Mouse (Mus musculus) hindbrain, embryonic 15.5 days (tissue): ENCODE data around the gene Il9r. TPM values are rescaled to one million over a fixed set of nuclear protein-coding genes. Genes with fewer than 3 reads are reported as not detected.

Source experiments
- ATAC-seq: fragments of 200-750 bp; cut with Nextera tagmentation; 2 replicates; pipeline ENCODE4 v1.8.0; 2017; ENCODE audit warnings: low read depth, moderate number of reproducible peaks, moderate TSS enrichment; ENCODE audit not compliant: low FRiP score
- H3K27ac ChIP-seq: fragments of 300-500 bp; sonication (generic); replicated peaks from 2 replicates; pipeline ENCODE4 v1.5.1; 2015; ENCODE audit warnings: mild to moderate bottlenecking, inconsistent platforms
- H3K27me3 ChIP-seq: fragments of 300-500 bp; sonication (generic); 2 replicates; pipeline ENCODE4 v1.6.1; 2015; ENCODE audit warnings: control low read depth, inconsistent platforms
- H3K36me3 ChIP-seq: fragments of 300-500 bp; sonication (generic); 2 replicates; pipeline ENCODE4 v1.6.1; 2015; ENCODE audit warnings: control low read depth, inconsistent platforms
- H3K4me1 ChIP-seq: fragments of 300-500 bp; sonication (generic); replicated peaks from 2 replicates; pipeline ENCODE4 v1.6.1; 2015; ENCODE audit warnings: control low read depth, inconsistent platforms
- H3K4me2 ChIP-seq: fragments of 300-500 bp; sonication (generic); 2 replicates; pipeline ENCODE4 v1.6.1; 2015; ENCODE audit warnings: moderate library complexity, mild to moderate bottlenecking, inconsistent platforms
- H3K4me3 ChIP-seq: fragments of 300-500 bp; sonication (generic); 2 replicates; pipeline ENCODE4 v1.5.1; 2015; ENCODE audit warnings: mild to moderate bottlenecking, inconsistent platforms
- H3K9ac ChIP-seq: fragments of 300-500 bp; sonication (generic); 2 replicates; pipeline ENCODE4 v1.6.1; 2015; ENCODE audit warnings: inconsistent platforms
- H3K9me3 ChIP-seq: fragments of 300-500 bp; sonication (generic); 2 replicates; pipeline ENCODE4 v1.6.1; 2016; ENCODE audit warnings: control low read depth, inconsistent platforms
- WGBS: fragments of 180-500 bp; shearing (Covaris S2); methylation state at CpG from one replicate; pipeline ENCODE4 v1.1.7; 2015; 5-methylcytosine and 5-hydroxymethylcytosine counted together
- polyA plus RNA-seq: library from polyadenylated mRNA; unstranded; fragments of >200 nt; fragmentation: Nextera tagmentation; extraction: Ambion mirVana; gene quantifications from 2 replicates; pipeline ENCODE4 v1.2.1, GENCODE M21; 2015

The Il9r gene
- polyA plus RNA-seq, 1 experiment from 2014 or later: not detected

DNA sequence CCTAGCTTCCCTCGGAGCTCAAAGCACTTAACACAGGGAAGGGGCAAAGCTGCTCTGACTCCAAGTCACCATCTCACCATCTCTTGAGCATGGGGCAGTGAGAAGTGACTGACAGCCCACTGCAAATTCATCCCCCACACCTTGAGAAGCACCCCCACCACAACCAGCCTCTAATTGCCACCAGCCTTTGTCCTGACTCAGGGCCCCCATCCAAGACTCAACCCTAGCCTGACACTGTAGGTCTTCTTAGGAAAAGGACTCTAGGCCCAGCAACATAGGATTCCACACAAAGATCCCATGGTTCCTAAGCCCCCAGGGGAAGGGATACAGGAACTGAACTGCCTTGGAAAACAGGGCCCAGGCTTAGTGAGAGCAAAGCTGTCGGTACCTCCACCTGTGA lies 36.1 kb upstream of the Il9r start:
- no peaks in the 10 kb centered on the region for H3K9me3 ChIP-seq
- 0 out of 2 replicates have a peak, but pooled peaks have one; percentile 9 for ATAC-seq
- no peak overlapping the region for H3K4me2 ChIP-seq
- no peaks in the 10 kb centered on the region for H3K27me3 ChIP-seq
- no peak overlapping the region for H3K4me3 ChIP-seq
- H3K4me1 ChIP-seq: peaks cover 48% of the 10 kb centered on the region
- H3K27ac ChIP-seq: peak overlapping the region; percentile 78
- 45% methylated on average over 2 of the region's 2 CpGs for WGBS
- H3K36me3 ChIP-seq: peaks cover 19% of the 10 kb centered on the region
- no peak overlapping the region for H3K9ac ChIP-seq

DNA sequence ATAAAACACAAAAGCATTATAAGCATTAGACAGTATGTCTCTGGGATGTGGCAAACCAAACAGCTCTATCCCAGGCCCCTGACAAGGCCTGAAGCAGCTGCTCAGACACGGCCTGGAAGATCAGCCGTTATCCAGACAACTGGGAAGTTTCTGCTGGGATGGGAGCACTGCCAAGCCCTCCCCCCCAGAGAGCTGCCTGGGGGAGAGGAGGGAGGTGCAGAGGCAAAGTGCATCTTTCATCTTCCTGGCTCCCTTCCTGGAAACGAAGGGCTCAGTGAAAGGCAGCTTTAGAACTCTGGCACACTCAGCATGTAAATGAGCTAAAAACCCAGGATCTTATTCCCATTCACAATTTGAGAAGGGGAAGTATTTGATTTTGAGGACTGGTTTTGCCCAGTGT lies 35.6 kb upstream of the Il9r start:
- Histone ChIP-seq H3K27ac (peak overlapping the region; percentile 78), H3K36me3 (peaks cover 15% of the 10 kb centered on the region), H3K9me3 (no peaks in the 10 kb centered on the region), H3K4me3 (no peak overlapping the region), H3K9ac (no peak overlapping the region), H3K4me2 (no peak overlapping the region), H3K4me1 (peaks cover 48% of the 10 kb centered on the region), H3K27me3 (no peaks in the 10 kb centered on the region)
- WGBS: 24% methylated on average over 3 of the region's 3 CpGs
- ATAC-seq: peak; percentile 57; the same call in 1 of the 2 replicates

DNA sequence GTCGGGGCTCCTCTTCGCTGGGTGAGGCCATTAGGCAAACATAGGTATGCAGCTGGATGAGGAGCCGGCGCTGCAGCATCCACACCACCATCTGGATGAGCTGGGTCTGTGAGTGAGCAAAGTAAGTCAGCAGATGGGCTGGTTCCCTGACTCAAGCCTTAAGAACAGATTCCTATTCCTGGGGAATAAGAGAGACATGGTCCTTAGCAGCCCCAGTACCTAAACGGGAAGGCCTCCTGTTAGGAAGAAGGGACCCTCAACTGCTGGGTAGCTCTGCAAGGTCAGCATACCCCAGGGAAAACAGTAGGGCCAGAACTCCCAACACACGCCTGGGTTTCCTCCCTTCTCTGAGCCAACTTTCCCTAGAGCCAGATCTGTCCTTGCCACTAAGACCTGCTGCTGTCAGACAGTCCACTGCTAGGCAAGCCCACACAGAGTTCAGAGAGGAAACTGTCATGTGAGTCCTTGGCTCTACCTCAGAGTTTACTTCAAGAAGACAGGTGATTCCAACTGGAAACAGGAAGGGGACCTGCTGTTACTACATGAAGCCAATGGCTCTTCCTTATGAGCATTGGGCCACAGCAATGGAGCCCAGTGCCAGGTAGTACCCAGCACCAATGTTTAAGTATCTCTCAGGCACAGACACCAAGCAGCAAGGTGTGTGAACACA lies 34.9 kb upstream of the Il9r start:
- Histone ChIP-seq H3K27me3 (no peaks in the 10 kb centered on the region), H3K27ac (peak overlapping the region; percentile 78), H3K4me2 (no peak overlapping the region), H3K4me1 (peaks cover 48% of the 10 kb centered on the region), H3K4me3 (no peak overlapping the region), H3K9me3 (no peaks in the 10 kb centered on the region), H3K9ac (no peak overlapping the region), H3K36me3 (peaks cover 17% of the 10 kb centered on the region)
- ATAC-seq: no peak
- 84% methylated on average over 6 of the region's 6 CpGs for WGBS

DNA sequence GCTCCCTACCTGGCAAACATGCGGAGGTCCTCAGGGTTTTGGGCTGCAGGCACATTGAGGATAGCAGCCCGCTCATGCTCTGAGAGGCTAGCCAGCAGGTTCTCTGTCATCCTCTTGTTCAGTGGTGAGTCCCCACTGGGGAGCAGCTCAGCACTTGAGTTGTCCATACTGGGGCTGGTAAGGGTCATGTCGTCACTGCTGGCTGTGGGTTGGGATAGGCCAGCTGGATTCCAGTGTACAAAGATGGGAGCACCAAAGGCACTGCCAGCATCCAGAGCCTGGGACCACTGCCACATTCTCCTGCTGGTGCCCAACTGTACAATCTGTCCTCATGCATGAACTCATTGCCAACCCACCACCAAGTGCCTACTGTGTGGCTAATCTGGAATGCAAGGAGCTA lies 33.8 kb upstream of the Il9r start:
- H3K27ac ChIP-seq: no peak overlapping the region

DNA sequence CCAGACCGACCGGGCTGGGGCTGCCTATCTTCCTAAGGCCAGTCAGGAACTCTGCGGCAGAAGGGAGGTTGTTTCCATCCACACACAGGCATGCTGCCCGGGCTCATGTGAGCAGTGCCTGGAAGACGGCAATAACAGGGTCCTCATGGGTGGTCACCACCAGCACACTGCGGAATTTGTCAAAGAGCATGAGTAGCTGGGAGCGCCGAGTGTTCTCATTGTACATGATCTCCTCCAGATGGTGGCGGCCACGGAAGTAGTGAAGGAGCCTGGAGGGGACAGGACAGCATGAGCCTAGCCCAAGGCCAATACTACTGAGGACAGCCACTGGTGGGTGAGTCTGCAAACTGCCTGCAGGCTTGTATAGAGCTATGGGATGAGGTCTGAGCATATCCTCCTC lies 32.8 kb upstream of the Il9r start:
- WGBS: 74% methylated on average over 10 of the region's 10 CpGs
- Histone ChIP-seq H3K4me3 (no peak overlapping the region), H3K36me3 (peaks cover 24% of the 10 kb centered on the region), H3K4me2 (no peak overlapping the region), H3K27me3 (no peaks in the 10 kb centered on the region), H3K9ac (no peak overlapping the region), H3K27ac (no peak overlapping the region), H3K9me3 (no peaks in the 10 kb centered on the region), H3K4me1 (peaks cover 46% of the 10 kb centered on the region)
- ATAC-seq: peak; percentile 16; the same call in 1 of the 2 replicates

More for the DNA sequence above, 33.8 kb upstream of the Il9r start:
- H3K4me2 ChIP-seq: no peak overlapping the region
- WGBS: 82% methylated on average over 3 of the region's 3 CpGs
- no peaks in the 10 kb centered on the region for H3K27me3 ChIP-seq
- no peaks in the 10 kb centered on the region for H3K9me3 ChIP-seq
- H3K4me1 ChIP-seq: peaks cover 48% of the 10 kb centered on the region
- H3K9ac ChIP-seq: no peak overlapping the region
- peaks cover 21% of the 10 kb centered on the region for H3K36me3 ChIP-seq
- H3K4me3 ChIP-seq: no peak overlapping the region
- 0 out of 2 replicates have a peak, but pooled peaks have one; percentile 10 for ATAC-seq

DNA sequence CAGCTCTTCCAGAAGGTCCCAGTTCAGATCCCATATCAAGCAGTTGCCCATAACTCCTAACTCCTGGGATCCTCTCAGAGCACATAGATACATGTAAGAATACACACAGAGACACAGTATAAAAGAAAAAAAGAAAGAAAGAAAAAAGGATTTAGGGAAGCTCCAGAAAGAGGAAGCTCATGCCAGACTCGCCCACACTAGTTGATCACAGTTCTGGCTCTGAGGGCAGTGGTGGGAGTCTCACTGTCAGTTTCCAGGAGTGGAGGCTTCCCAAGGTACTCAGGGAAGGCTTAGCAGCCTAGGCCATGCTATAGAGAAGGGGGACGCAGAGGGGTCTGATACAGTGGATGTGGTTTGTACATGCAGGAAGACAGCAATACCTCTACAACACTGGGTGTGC lies 31.0 kb upstream of the Il9r start:
- Histone ChIP-seq H3K9me3 (no peaks in the 10 kb centered on the region), H3K27me3 (no peaks in the 10 kb centered on the region), H3K27ac (no peak overlapping the region), H3K36me3 (peaks cover 24% of the 10 kb centered on the region), H3K4me1 (peaks cover 46% of the 10 kb centered on the region), H3K9ac (no peak overlapping the region), H3K4me3 (no peak overlapping the region), H3K4me2 (no peak overlapping the region)
- ATAC-seq: no peak
- WGBS: 94% methylated on average over 2 of the region's 2 CpGs

DNA sequence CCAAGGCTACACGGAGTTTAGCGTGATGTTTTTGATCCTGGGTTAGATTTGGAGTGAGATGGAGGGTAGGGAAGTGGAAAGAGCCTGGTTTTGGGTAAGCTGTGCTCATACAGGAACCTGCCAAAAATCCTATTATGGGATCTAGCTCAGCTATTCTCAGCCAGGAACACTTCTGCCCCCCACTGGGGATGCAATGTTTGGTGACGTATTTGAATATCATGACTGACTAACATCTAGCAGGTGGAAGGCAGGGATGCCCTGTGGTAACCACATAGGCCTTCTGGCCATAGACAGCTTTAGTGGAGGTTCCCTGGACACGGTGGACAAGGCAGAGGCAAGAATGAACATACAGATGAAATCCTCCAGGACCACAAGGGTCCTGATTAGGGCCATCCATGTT lies 30.1 kb upstream of the Il9r start:
- no peak for ATAC-seq
- H3K4me2 ChIP-seq: no peak overlapping the region
- no peaks in the 10 kb centered on the region for H3K27me3 ChIP-seq
- no peaks in the 10 kb centered on the region for H3K9me3 ChIP-seq
- H3K4me3 ChIP-seq: no peak overlapping the region
- H3K36me3 ChIP-seq: peaks cover 24% of the 10 kb centered on the region
- H3K9ac ChIP-seq: no peak overlapping the region
- no peak overlapping the region for H3K27ac ChIP-seq
- 81% methylated on average over 4 of the region's 4 CpGs for WGBS
- H3K4me1 ChIP-seq: peaks cover 46% of the 10 kb centered on the region

DNA sequence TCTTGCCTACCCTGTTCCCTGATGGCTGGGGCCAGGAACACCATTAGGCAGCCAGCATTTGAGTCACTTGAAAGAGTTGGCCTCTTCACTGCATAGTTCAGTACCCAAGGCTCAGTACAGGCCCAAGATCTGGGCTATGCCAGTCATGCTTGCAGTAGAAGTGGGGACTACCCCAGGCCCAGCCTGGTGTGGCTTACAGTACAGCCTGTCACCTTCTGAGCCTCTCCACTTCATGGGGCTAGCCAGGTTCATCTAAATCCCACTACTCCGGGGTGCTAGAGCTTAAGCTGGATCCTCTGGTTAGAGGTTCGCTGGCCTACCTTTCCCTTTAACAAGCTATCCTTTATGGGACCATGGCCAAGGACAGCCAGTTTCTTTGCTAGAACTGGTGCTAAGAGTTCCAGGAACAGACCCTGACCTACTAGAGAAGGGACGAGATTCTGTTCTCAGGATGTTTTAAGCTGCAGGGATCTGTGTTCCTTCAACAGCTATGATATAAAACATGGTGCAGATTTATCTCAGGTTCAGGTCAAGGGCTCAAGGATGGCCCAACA lies 28.3 kb upstream of the Il9r start:
- no peaks in the 10 kb centered on the region for H3K9me3 ChIP-seq
- H3K4me1 ChIP-seq: peaks cover 41% of the 10 kb centered on the region
- H3K4me3 ChIP-seq: no peak overlapping the region
- WGBS: 94% methylated on average over 3 of the region's 3 CpGs
- H3K9ac ChIP-seq: no peak overlapping the region
- no peak overlapping the region for H3K4me2 ChIP-seq
- H3K27ac ChIP-seq: no peak overlapping the region
- ATAC-seq: no peak
- H3K36me3 ChIP-seq: peaks cover 22% of the 10 kb centered on the region
- peaks cover 11% of the 10 kb centered on the region; the same call in 1 of the 2 replicates for H3K27me3 ChIP-seq

DNA sequence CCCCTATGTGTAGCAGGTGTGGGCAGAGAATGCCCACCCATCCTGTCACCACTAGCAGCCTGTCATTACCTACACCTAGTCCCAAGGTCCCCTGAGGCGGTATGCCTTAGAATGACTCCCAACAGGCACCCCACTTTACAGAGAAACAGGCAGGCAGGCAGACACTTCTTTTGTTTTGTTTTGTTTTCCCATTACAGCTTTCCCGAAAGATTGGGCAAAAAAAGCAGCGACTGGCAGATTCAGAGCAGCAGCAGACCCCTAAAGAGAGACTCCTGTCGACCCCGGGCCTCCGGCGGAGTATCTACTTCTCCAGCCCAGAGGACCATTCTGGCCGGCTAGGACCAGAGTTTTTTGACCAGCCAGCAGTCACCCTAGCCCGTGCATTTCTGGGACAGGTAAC lies 27.5 kb upstream of the Il9r start:
- H3K27ac ChIP-seq: peak overlapping the region; percentile 84; the same call in 1 of the 2 replicates
- WGBS: 86% methylated on average over 9 of the region's 9 CpGs
- peak overlapping the region; percentile 67; the same call in 1 of the 2 replicates for H3K4me3 ChIP-seq
- H3K9ac ChIP-seq: 0 out of 2 replicates have a peak overlapping the region, but pooled peaks have one; percentile 82
- peaks cover 20% of the 10 kb centered on the region for H3K36me3 ChIP-seq
- H3K4me1 ChIP-seq: peaks cover 46% of the 10 kb centered on the region
- peaks cover 19% of the 10 kb centered on the region; the same call in 1 of the 2 replicates for H3K27me3 ChIP-seq
- peak overlapping the region; percentile 83 for H3K4me2 ChIP-seq
- no peaks in the 10 kb centered on the region for H3K9me3 ChIP-seq
- ATAC-seq: no peak

DNA sequence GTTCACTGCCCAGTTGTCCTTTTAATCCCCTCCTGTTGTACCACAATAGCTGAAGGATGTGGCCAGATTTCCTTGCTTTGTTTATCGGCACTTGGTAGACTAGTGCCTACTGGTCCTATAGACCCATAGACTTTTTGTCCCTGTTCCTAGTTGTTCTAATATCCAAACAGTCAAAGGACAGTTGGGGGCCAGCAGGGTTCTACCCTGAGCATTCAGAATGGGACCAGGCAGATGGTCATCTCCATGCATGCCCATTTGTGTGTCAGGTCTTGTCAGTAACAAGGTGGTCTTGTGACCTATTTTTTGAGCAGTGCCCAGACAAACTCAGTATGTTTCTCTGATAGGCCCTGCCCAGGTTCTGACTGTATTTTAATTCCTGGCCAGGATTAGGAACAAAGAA lies 27.0 kb upstream of the Il9r start:
- peak overlapping the region; percentile 83 for H3K4me2 ChIP-seq
- H3K36me3 ChIP-seq: peaks cover 16% of the 10 kb centered on the region
- H3K9ac ChIP-seq: peak overlapping the region; percentile 82
- peaks cover 19% of the 10 kb centered on the region; the same call in 1 of the 2 replicates for H3K27me3 ChIP-seq
- WGBS: 32% methylated on average over 1 of the region's 1 CpGs
- H3K9me3 ChIP-seq: no peaks in the 10 kb centered on the region
- H3K4me3 ChIP-seq: peak overlapping the region; percentile 67
- H3K4me1 ChIP-seq: peaks cover 52% of the 10 kb centered on the region
- peak overlapping the region; percentile 84 for H3K27ac ChIP-seq
- no peak for ATAC-seq

DNA sequence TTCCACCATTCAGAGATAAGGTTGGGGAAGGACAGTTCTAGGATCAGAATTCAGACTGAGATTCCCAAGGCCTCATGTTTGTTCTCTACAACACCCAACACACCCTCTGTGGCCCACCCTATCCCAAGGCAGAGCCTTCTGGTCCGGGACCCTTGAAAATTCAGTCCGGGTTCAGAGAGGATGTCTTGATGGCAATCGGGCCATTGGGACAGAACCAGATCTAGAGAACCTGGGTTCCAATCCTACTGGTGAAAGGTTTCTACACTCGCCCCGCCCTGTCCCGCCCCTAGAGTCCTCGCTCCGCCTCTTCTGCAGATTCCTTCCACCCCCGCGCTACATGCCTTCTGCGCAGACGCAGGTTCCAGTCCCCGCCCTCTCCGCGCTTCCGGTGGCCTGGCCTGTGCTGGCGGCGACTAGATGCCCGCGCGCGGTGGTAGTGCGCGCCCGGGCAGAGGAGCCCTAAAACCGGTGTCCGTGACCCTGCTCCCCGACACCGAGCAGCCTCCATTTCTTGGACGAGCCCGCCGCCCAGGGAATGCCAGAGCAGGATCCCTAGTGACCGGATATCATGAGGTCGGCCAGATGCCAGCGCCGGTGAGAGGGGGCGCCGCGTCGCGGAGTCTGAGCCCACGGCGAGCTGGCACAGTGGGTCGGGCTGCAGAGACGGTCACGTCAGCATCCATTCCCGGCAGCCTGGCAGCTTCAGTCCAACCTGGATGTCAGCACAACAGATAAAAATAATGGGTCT lies 26.2 kb upstream of the Il9r start, which contains the start of gene Mpg:
Mpg (plus strand) TSS at position 382 of the 748 bp plus-strand sequence.
- Histone ChIP-seq H3K4me3 (peak within 1 kb of the TSS; percentile 67), H3K9ac (peak within 1 kb of the TSS; percentile 82), H3K9me3 (no peaks in the 10 kb centered on the region), H3K4me1 (peaks cover 57% of the 10 kb centered on the region), H3K27ac (peak within 1 kb of the TSS; percentile 84), H3K27me3 (peaks cover 19% of the 10 kb centered on the region), H3K36me3 (peaks cover 10% of the 10 kb centered on the region), H3K4me2 (peak within 1 kb of the TSS; percentile 83)
- ATAC-seq: peak; percentile 88
- WGBS: 3% methylated on average over 47 of the region's 47 CpGs
